Mouse (Mus musculus) thymus, adult 2 months (tissue): ENCODE results near the gene Cnih1. TPM values are rescaled to one million over a fixed set of nuclear protein-coding genes. Genes with fewer than 3 reads are reported as not detected.
A peak's percentile ranks its signal among the peaks of the same experiment; 100 is the strongest.

ENCODE experiments used
- DNase-seq: peaks from one replicate; pipeline ENCODE4 v3.0.0; 2021
- H3K27ac ChIP-seq: fragments of 200-500 bp; 2 replicates; pipeline ENCODE4 v1.5.1; 2012; ENCODE audit warnings: low read length, control low read depth; ENCODE audit not compliant: control insufficient read depth, insufficient read depth
- H3K27me3 ChIP-seq: fragments of 200-500 bp; 2 replicates; pipeline ENCODE4 v1.6.1; 2012; ENCODE audit warnings: mild to moderate bottlenecking, low read length, moderate library complexity, mixed read lengths; ENCODE audit not compliant: control insufficient read depth, insufficient read depth
- H3K36me3 ChIP-seq: fragments of 200-500 bp; 2 replicates; pipeline ENCODE4 v1.6.1; 2012; ENCODE audit warnings: mild to moderate bottlenecking, low read length, moderate library complexity; ENCODE audit not compliant: control insufficient read depth, insufficient read depth
- H3K4me1 ChIP-seq: fragments of 200-500 bp; replicated peaks from 2 replicates; pipeline ENCODE4 v1.6.1; 2012; ENCODE audit warnings: low read length; ENCODE audit not compliant: control insufficient read depth, insufficient read depth
- H3K4me3 ChIP-seq: fragments of 200-500 bp; 2 replicates; pipeline ENCODE4 v1.5.1; 2012; ENCODE audit warnings: mild to moderate bottlenecking, low read length, control low read depth, moderate library complexity; ENCODE audit not compliant: control insufficient read depth, insufficient read depth
- CTCF ChIP-seq: fragments of 200-500 bp; IDR thresholded peaks from 2 replicates; pipeline ENCODE4 v1.5.1; 2012; ENCODE audit warnings: mild to moderate bottlenecking, control low read depth, low read length, moderate library complexity, borderline replicate concordance; ENCODE audit not compliant: control insufficient read depth, poor library complexity, insufficient read depth; ENCODE audit errors: extremely low read depth
- POLR2A ChIP-seq: fragments of 200-500 bp; IDR thresholded peaks from 2 replicates; pipeline ENCODE4 v1.6.1; 2012; ENCODE audit warnings: mild to moderate bottlenecking, low read length, control low read depth, moderate library complexity; ENCODE audit not compliant: control insufficient read depth, poor library complexity, insufficient read depth; ENCODE audit errors: extremely low read depth
- WGBS: fragments of 180-500 bp; shearing (Covaris S2); methylation state at CpG from one replicate; pipeline ENCODE4 v1.1.7; 2018; 5-methylcytosine and 5-hydroxymethylcytosine counted together
- polyA plus RNA-seq: library from polyadenylated mRNA; depleted of rRNA; stranded (reverse); fragments of >200 nt; gene quantifications from 2 replicates; pipeline ENCODE4 v1.2.3, GENCODE M21; 2012

The Cnih1 gene
- polyA plus RNA-seq, 1 experiment = 59.0 TPM

DNA sequence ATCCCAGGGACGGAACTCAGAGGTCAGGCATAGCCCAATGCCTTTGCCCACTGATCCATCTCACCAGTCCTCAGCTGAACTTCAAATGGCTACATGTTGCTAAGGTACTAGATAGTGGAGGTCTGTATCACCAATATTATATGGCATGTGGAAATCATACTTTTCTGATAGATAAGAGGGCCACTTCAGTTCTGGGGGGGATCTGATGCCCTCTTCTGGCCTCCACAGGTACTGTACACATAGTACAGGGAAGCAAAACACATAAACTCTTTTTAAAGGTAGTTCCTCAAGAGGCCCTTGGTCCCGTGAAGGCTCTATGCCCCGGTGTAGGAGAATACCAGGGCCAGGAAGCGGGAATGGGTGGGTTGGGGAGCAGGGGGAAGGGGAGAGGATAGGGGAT, 2.1 kb upstream of the Cnih1 start:
- 75% methylated on average over 4 of the region's 4 CpGs for WGBS
- Histone ChIP-seq H3K27me3 (no peaks in the 10 kb centered on the region), H3K4me1 (peaks cover 2% of the 10 kb centered on the region), H3K4me3 (no peak overlapping the region), H3K27ac (no peak overlapping the region), H3K36me3 (no peaks in the 10 kb centered on the region)
- TF ChIP-seq CTCF (no peak), POLR2A (no peak)
- peak; percentile 37 for DNase-seq

DNA sequence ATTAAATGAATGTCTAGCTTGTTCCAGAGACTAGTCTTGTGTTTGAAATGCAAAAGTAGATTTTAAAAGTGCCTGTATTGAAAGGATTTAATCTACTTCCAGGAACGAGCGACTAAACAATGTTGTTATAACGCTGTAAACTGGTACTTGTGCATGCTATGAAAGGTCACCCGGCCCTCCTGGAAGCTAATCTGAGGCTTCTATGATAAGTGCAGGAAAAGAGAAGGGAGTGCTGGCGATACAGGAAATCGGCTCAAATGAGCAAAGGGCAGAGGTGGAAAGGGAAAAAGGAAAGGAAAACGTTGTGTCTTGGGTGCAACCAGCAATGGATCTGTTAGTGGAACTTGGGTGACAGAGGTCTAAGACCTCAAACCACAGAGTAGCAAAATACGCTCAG, 292 bp upstream of the Cnih1 start:
- no peak overlapping the region for H3K27ac ChIP-seq

DNA sequence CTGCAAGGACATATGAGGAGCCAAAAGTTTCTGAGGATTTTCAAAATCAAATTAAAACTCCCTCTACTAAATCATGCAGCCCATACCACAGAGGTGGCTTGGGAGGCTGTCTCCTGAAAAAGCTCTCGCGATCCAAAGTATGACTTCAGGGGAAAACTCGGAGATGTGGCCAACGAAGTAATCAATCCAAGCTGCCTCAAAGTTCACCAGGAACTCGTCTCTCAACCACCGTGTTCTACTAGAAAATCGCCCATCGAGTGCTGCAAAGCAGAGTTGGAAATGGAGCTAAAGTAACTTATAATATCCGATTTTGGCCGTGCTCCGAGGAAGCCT, 791 bp downstream of the Cnih1 start:
- TF ChIP-seq POLR2A (no peak), CTCF (no peak)
- H3K36me3 ChIP-seq = no peaks in the 10 kb centered on the region
- H3K27ac ChIP-seq = no peak overlapping the region
- WGBS = under 1% methylated on average over 11 of the region's 11 CpGs
- no peaks in the 10 kb centered on the region for H3K27me3 ChIP-seq
- H3K4me1 ChIP-seq = peaks cover 4% of the 10 kb centered on the region
- peak overlapping the region; percentile 61 for H3K4me3 ChIP-seq
- peak; percentile 7 for DNase-seq

More for the DNA sequence above, 292 bp upstream of the Cnih1 start:
- no peaks in the 10 kb centered on the region for H3K27me3 ChIP-seq
- H3K4me1 ChIP-seq = peaks cover 2% of the 10 kb centered on the region
- peak; percentile 14 for DNase-seq
- no peak overlapping the region for H3K4me3 ChIP-seq
- H3K36me3 ChIP-seq = no peaks in the 10 kb centered on the region
- 22% methylated on average over 8 of the region's 8 CpGs for WGBS
- TF ChIP-seq POLR2A = no peak
- TF ChIP-seq CTCF = no peak

DNA sequence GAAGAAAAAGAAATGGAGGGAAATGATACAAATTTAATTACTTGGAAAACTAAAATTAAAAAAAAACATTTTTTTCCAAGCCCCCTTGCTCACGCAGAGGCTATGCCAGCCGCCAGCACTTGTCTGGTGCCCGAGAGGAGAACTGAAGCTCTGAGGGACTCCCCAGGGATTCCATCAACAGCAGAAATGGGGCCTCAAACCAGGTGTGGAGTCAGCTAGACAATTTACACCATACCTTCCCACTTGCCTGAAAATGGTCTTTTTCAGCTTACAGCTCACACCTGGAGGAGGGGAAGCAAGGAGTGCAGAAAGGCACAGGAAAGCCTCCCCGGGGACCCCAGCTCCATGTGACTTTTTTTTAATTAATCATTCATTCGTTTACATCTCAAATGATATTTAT, 3.0 kb downstream of the Cnih1 start:
- Histone ChIP-seq H3K27ac (no peak overlapping the region), H3K4me3 (no peak overlapping the region), H3K27me3 (no peaks in the 10 kb centered on the region), H3K36me3 (no peaks in the 10 kb centered on the region), H3K4me1 (peaks cover 4% of the 10 kb centered on the region)
- TF ChIP-seq CTCF (no peak), POLR2A (no peak)
- DNase-seq = no peak
- WGBS = 95% methylated on average over 5 of the region's 5 CpGs

DNA sequence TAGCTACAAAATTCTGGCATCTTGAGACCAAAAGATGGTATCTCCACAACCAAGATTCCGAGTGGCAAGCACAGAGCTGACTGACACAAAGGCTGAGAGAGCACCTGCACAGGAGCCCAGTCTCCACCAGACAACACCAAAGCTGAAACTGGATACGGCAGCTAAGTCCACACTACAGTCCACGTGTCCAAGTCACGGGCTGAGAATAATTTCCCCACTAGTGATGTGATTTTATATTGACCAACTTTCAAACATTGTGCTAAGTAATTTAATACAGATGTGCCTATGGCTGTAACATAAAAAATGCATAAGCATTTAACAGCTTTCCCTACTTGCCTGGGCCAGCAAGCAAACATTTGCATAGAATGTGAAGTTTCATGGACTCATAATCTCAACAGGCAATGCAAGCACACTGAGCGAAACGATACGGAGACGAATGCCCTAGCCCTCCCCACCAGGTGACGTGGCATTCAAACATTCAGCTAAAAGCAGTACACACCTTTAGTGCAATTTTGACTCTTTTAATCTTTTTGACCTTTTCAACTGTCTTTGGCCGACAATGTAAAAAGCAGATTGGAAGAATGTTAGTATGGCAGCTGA, 4.8 kb downstream of the Cnih1 start:
- Histone ChIP-seq H3K4me1 (peaks cover 4% of the 10 kb centered on the region), H3K27ac (no peak overlapping the region), H3K4me3 (no peak overlapping the region), H3K36me3 (peaks cover 18% of the 10 kb centered on the region), H3K27me3 (no peaks in the 10 kb centered on the region)
- TF ChIP-seq POLR2A (no peak), CTCF (no peak)
- no peak for DNase-seq
- WGBS = 76% methylated on average over 10 of the region's 10 CpGs

DNA sequence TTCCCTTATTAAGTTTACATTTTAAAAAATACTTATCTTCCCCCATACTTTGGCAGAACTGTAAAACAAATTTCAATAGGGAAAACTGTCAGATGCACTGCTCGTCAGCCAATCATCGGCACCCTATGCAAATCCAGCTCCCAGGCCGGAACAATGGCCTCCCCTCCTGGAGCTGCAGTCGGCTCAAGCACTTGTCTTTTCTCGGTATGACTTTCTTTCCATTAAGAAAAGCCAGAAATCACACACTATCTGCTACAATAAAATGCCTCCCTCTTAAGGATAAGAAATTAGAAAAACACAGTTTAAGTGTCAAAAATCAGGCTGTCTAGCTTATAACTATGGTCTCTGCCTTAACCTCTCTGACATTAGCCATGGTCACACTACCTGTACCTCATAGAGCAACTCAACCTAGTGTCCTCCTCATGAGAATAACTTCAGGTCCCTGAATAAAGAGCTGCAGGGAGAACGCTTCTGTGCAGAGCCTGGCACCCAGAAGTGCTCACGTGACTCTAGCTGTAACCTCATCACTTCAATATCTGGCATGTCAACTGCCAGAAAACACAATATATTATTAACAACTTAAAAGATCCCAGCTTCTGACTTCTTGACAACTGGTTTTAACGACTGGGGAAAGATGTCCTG, 5.9 kb downstream of the Cnih1 start:
- H3K36me3 ChIP-seq = peaks cover 29% of the 10 kb centered on the region
- H3K4me1 ChIP-seq = peaks cover 2% of the 10 kb centered on the region; the same call in 1 of the 2 replicates
- no peak overlapping the region for H3K27ac ChIP-seq
- no peaks in the 10 kb centered on the region for H3K27me3 ChIP-seq
- DNase-seq = no peak
- H3K4me3 ChIP-seq = no peak overlapping the region
- TF ChIP-seq CTCF (no peak), POLR2A (no peak)
- WGBS = 72% methylated on average over 8 of the region's 8 CpGs
